Mouse (Mus musculus) sigmoid colon, adult 10 weeks (tissue): ENCODE measurements around the gene Rfpl4b. TPM values are rescaled to one million over a fixed set of nuclear protein-coding genes. Genes with fewer than 3 reads are reported as not detected.

Experiments
- polyA plus RNA-seq: library from polyadenylated mRNA; stranded (reverse); fragments of 350-450 nt; fragmentation: Illumina TruSeq; extraction: RNeasy Lipid Tissue Mini Kit (QIAGEN cat#74804); gene quantifications from one replicate; pipeline ENCODE4 v1.2.3, GENCODE M21; 2014; ENCODE audit warnings: low read depth, low replicate concordance

The Rfpl4b gene
- polyA plus RNA-seq, result not detected

DNA sequence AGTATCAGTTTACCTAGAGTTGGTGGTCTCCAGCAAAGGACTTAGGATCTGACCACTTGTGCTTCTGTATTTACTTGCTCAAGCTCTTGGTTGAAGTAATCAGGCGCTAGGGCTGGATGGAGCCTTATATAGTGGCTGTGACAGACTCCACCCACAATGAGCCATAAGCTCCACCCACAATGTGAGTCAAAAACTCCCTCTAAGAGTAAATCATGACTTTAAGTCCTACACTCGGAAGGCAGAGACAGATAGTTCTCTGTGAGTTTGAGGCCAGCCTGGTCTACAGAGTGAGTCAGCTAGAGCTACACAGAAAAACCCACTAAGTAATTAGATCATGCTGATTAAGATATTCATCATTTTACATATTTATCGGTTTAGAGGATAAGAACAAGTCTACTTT, at the start of gene Rfpl4b:
TSS of gene Rfpl4b (minus strand) at position 101 of the 400 bp plus-strand sequence.

Other genes starting within 250 kb of the Rfpl4b start
- gene Lama4, start 143.7 kb upstream of the Rfpl4b start, polyA plus RNA-seq, result 19.2 TPM